Mouse (Mus musculus) cortical plate, adult 2 months (tissue): ENCODE measurements around the gene Ptafr. TPM values are rescaled to one million over a fixed set of nuclear protein-coding genes. Genes with fewer than 3 reads are reported as not detected.

Experiments used
- H3K27ac ChIP-seq: fragments of 200-500 bp; 2 replicates; pipeline ENCODE4 v1.5.1; 2012; ENCODE audit warnings: low read length, control low read depth, inconsistent platforms; ENCODE audit not compliant: insufficient read depth
- H3K4me1 ChIP-seq: fragments of 200-500 bp; 2 replicates; pipeline ENCODE4 v1.6.1; 2011; ENCODE audit warnings: low read length; ENCODE audit not compliant: control insufficient read depth, insufficient read depth
- H3K4me3 ChIP-seq: fragments of 200-500 bp; 2 replicates; pipeline ENCODE4 v1.5.1; 2011; ENCODE audit warnings: mild to moderate bottlenecking, low read length, control low read depth; ENCODE audit not compliant: insufficient read depth
- CTCF ChIP-seq: fragments of 200-500 bp; IDR thresholded peaks from 2 replicates; pipeline ENCODE4 v1.5.1; 2011; ENCODE audit warnings: mild to moderate bottlenecking, control low read depth, low read length; ENCODE audit not compliant: insufficient read depth; ENCODE audit errors: extremely low read depth
- POLR2A ChIP-seq: fragments of 200-500 bp; IDR thresholded peaks from 2 replicates; pipeline ENCODE4 v1.6.1; 2011; ENCODE audit warnings: mild to moderate bottlenecking, low read length, control low read depth; ENCODE audit not compliant: insufficient read depth; ENCODE audit errors: extremely low read depth
- polyA plus RNA-seq: library from polyadenylated mRNA; depleted of rRNA; stranded (reverse); fragments of >200 nt; gene quantifications from 2 replicates; pipeline ENCODE4 v1.2.3, GENCODE M21; 2012; rRNA removed

The Ptafr gene
- polyA plus RNA-seq, 1 experiment = 1.5 TPM

DNA sequence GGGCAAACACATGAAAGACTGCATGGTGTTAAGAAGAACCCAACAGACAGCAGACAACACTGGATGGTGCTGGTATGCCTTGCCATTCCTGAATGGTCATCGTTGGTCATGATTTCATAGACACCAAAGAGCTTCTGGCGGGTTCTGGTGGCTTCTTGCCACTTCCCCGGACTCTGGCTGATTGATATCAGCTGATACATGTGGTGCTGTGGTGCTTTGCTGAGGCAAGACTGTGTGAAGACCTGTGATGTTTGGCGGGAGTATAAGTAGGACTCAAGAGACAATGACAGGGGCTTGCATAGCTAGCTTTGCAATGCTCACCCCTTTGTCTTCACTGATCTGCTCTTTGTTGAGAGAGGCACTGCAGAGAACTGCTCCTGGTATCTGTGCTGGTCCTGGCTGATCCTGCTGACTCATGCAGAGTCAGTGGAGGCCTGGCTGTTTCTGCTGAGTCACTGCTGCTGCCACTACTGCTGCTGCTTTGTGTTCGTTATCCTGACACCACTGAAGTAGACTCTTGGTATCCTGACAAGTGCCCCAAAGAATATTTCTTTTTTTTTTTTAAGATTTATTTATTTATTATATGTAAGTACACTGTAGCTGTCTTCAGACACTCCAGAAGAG lies 60.3 kb downstream of the Ptafr start:
- Histone ChIP-seq H3K4me1 (no peaks in the 10 kb centered on the region), H3K27ac (no peak overlapping the region), H3K4me3 (no peak overlapping the region)
- TF ChIP-seq CTCF (no peak), POLR2A (no peak)

- Histone ChIP-seq H3K4me3 (no peak overlapping the region), H3K27ac (no peak overlapping the region), H3K4me1 (no peaks in the 10 kb centered on the region)
- TF ChIP-seq POLR2A = no peak
- 0 out of 2 replicates have a peak, but pooled peaks have one; percentile 15 for TF ChIP-seq CTCF
Measured at GRCm38 (mm10) chr4:132628830-132629229, 65.0 kb downstream of the Ptafr start.

Other genes starting within 250 kb of the Ptafr start
- 14.9 and 16.6 TPM in 2 replicates for gene Trnau1ap, start 234.5 kb upstream of the Ptafr start, polyA plus RNA-seq
- gene Rcc1, start 210.5 kb upstream of the Ptafr start, polyA plus RNA-seq = 8.8 and 9.2 TPM in 2 replicates
- gene Phactr4, start 141.6 kb upstream of the Ptafr start, polyA plus RNA-seq = 5.6 and 6.4 TPM in 2 replicates
- gene Med18, start 100.1 kb upstream of the Ptafr start, polyA plus RNA-seq = 5.6 TPM in 2 replicates
- gene Sesn2, start 53.6 kb upstream of the Ptafr start, polyA plus RNA-seq = 8.1 and 8.2 TPM in 2 replicates
- 738 and 747 TPM in 2 replicates for gene Atpif1, start 30.4 kb upstream of the Ptafr start, polyA plus RNA-seq
- gene Dnajc8, start 28.5 kb upstream of the Ptafr start, polyA plus RNA-seq = 112 and 117 TPM in 2 replicates
- 24.5 and 25.5 TPM in 2 replicates for gene Eya3, start 74.9 kb downstream of the Ptafr start, polyA plus RNA-seq
- 2.8 and 3.0 TPM in 2 replicates for gene Xkr8, start 168.5 kb downstream of the Ptafr start, polyA plus RNA-seq
- 1.9 and 3.0 TPM in 2 replicates for gene Smpdl3b, start 193.2 kb downstream of the Ptafr start, polyA plus RNA-seq
- gene Rpa2, start 204.3 kb downstream of the Ptafr start, polyA plus RNA-seq = 14.2 and 17.0 TPM in 2 replicates
- gene Themis2, start 232.3 kb downstream of the Ptafr start, polyA plus RNA-seq = 1.2 and 1.3 TPM in 2 replicates